Mouse (Mus musculus) limb, embryonic 11.5 days (tissue): ENCODE data around the gene Phf1. TPM values are rescaled to one million over a fixed set of nuclear protein-coding genes. Genes with fewer than 3 reads are reported as not detected.

Experiments used
- ATAC-seq: fragments of 200-750 bp; cut with Nextera tagmentation; 2 replicates; pipeline ENCODE4 v1.8.0; 2017; ENCODE audit warnings: low read depth; ENCODE audit not compliant: insufficient number of reproducible peaks, low FRiP score, low TSS enrichment
- DNase-seq: peaks from one replicate; pipeline ENCODE4 v3.0.0-alpha.2; 2015; ENCODE audit warnings: low spot score
- H3K27ac ChIP-seq: fragments of 300-500 bp; sonication (generic); replicated peaks from 2 replicates; pipeline ENCODE4 v1.5.1; 2014; ENCODE audit warnings: low read depth, mild to moderate bottlenecking, low read length
- H3K27me3 ChIP-seq: fragments of 300-500 bp; sonication (generic); 2 replicates; pipeline ENCODE4 v1.6.1; 2014; ENCODE audit warnings: mild to moderate bottlenecking, low read length, mixed read lengths; ENCODE audit not compliant: control insufficient read depth, insufficient read depth
- H3K36me3 ChIP-seq: fragments of 300-500 bp; sonication (generic); 2 replicates; pipeline ENCODE4 v1.6.1; 2014; ENCODE audit warnings: mild to moderate bottlenecking, low read length, moderate library complexity, mixed read lengths; ENCODE audit not compliant: control insufficient read depth, insufficient read depth
- H3K4me1 ChIP-seq: fragments of 300-500 bp; sonication (generic); 2 replicates; pipeline ENCODE4 v1.6.1; 2014; ENCODE audit warnings: low read length, mixed read lengths; ENCODE audit not compliant: control insufficient read depth, insufficient read depth
- H3K4me2 ChIP-seq: fragments of 300-500 bp; sonication (generic); 2 replicates; pipeline ENCODE4 v1.6.1; 2014; ENCODE audit warnings: low read depth, mild to moderate bottlenecking, moderate library complexity; ENCODE audit not compliant: severe bottlenecking
- H3K4me3 ChIP-seq: fragments of 300-500 bp; sonication (generic); 2 replicates; pipeline ENCODE4 v1.5.1; 2014; ENCODE audit warnings: low read depth, low read length
- H3K9ac ChIP-seq: fragments of 300-500 bp; sonication (generic); 2 replicates; pipeline ENCODE4 v1.6.1; 2014; ENCODE audit warnings: mild to moderate bottlenecking, low read length
- H3K9me3 ChIP-seq: fragments of 300-500 bp; sonication (generic); 2 replicates; pipeline ENCODE4 v1.6.1; 2016; ENCODE audit warnings: low read length; ENCODE audit not compliant: control insufficient read depth
- WGBS: fragments of 180-500 bp; shearing (Covaris S2); extraction: QIAGEN DNeasy Blood & Tissue Kit; methylation state at CpG from one replicate; pipeline ENCODE4 v1.1.7; 2014; 5-methylcytosine and 5-hydroxymethylcytosine counted together
- microRNA-seq: library from miRNA; unstranded; fragments of <30 nt; microRNA quantifications from one replicate; pipeline ENCODE4, GENCODE M21; 2016
- polyA plus RNA-seq: library from polyadenylated mRNA; unstranded; fragments of >200 nt; fragmentation: Nextera tagmentation; extraction: Ambion mirVana; gene quantifications from 2 replicates; pipeline ENCODE4 v1.2.1, GENCODE M21; 2014

Gene Phf1
- polyA plus RNA-seq, 1 experiment from 2014 or later, result 4.7 TPM

DNA sequence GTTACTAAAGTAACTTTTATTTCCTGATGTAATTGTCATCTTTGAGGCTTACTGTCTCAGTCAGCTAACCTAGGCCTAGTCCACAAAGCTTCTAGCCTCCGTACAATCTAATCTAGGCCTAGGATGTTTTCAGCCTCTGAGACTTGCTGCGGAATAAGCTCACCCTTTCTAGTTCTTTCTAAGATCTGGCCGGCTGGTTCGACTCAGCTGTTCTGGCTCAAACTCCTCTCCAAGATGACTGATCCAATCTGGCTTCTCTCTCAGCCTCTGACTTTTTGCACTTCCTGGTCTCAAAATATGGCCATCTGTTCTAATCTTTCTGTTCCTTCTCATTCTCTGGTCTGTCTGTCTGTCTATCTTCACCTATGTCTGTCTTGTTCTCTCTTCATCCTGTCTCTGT lies 50.5 kb downstream of the Phf1 start:
- H3K27me3 ChIP-seq, result no peaks in the 10 kb centered on the region
- no peak for DNase-seq
- H3K9ac ChIP-seq, result no peak overlapping the region
- H3K36me3 ChIP-seq, result peaks cover 6% of the 10 kb centered on the region
- 93% methylated on average over 4 of the region's 4 CpGs for WGBS
- H3K9me3 ChIP-seq, result no peaks in the 10 kb centered on the region
- no peak overlapping the region for H3K27ac ChIP-seq
- ATAC-seq, result no peak
- no peak overlapping the region for H3K4me3 ChIP-seq
- no peaks in the 10 kb centered on the region for H3K4me1 ChIP-seq
- no peak overlapping the region for H3K4me2 ChIP-seq

DNA sequence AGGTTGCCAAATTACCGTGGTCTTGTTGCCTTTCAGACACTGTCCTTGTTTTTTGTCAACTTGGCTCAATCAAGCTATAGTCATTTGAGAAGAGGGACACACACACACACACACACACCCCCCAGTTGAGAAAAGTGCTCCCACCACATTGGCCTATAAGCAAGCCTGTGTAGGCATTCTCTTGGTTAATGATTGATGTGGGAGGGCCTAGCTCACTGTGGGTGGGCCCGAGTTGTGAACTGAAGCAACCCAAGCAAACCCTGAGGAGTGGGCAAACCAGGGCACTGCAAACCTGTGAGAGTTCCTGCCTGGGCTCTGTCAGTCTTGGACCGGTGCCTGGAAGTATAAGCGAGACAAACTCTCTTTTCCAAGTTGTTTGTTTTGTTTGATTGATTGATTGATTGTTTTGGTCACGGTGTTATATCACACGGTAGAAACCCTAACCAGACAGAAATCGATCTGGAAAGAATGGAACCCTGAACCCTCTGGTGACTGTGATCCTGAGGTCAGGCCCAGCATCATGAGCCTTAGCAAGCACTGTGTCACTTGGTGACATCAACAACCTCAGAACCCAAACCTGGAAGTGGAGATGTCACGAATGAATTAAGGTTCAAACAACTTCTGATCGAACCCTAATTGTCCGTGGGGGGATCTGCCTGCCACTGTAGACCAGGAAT lies 52.8 kb downstream of the Phf1 start:
- 87% methylated on average over 10 of the region's 10 CpGs for WGBS
- no peaks in the 10 kb centered on the region for H3K27me3 ChIP-seq
- H3K27ac ChIP-seq, result no peak overlapping the region
- H3K36me3 ChIP-seq, result peaks cover under 1% of the 10 kb centered on the region; the same call in 1 of the 2 replicates
- H3K4me2 ChIP-seq, result no peak overlapping the region
- DNase-seq, result no peak
- no peak overlapping the region for H3K4me3 ChIP-seq
- H3K9me3 ChIP-seq, result no peaks in the 10 kb centered on the region
- no peak overlapping the region for H3K9ac ChIP-seq
- ATAC-seq, result no peak
- H3K4me1 ChIP-seq, result no peaks in the 10 kb centered on the region

Small RNA genes lying within 50 kb of the gene (microRNA-seq; reads per million reads assigned to microRNA genes)
- gene Gm27775 (not detected), gene Mir3083 (not detected), gene Mir6968 (2.1 reads per million)

Other genes starting within 250 kb of the Phf1 start
- gene Crebrf, start 217.4 kb upstream of the Phf1 start, polyA plus RNA-seq, result 1.9 and 2.5 TPM in 2 replicates
- gene Bnip1, start 152.0 kb upstream of the Phf1 start, polyA plus RNA-seq, result 51.2 and 51.5 TPM in 2 replicates
- 0.16 TPM in 1 of 2 replicates, not detected in the other for gene Nkx2-5, start 88.0 kb upstream of the Phf1 start, polyA plus RNA-seq
- 7.3 and 9.8 TPM in 2 replicates for gene Kifc5b, start 16.0 kb upstream of the Phf1 start, polyA plus RNA-seq
- 164 and 170 TPM in 2 replicates for gene Cuta, start 6.5 kb downstream of the Phf1 start, polyA plus RNA-seq
- gene Syngap1, start 8.2 kb downstream of the Phf1 start, polyA plus RNA-seq, result 3.1 and 3.5 TPM in 2 replicates
- 11.5 and 14.0 TPM in 2 replicates for gene Zbtb9, start 40.1 kb downstream of the Phf1 start, polyA plus RNA-seq
- gene Bak1, start 96.0 kb downstream of the Phf1 start, polyA plus RNA-seq, result 10.9 and 15.6 TPM in 2 replicates
- 2.5 and 3.0 TPM in 2 replicates for gene Itpr3, start 124.3 kb downstream of the Phf1 start, polyA plus RNA-seq
- 383 and 387 TPM in 2 replicates for gene Uqcc2, start 200.9 kb downstream of the Phf1 start, polyA plus RNA-seq
- gene Ip6k3, start 234.7 kb downstream of the Phf1 start, polyA plus RNA-seq, result 0.13 and 0.20 TPM in 2 replicates